Comparison of ENCODE assay signal across 14 mouse cellular contexts in the genomic region with DNA sequence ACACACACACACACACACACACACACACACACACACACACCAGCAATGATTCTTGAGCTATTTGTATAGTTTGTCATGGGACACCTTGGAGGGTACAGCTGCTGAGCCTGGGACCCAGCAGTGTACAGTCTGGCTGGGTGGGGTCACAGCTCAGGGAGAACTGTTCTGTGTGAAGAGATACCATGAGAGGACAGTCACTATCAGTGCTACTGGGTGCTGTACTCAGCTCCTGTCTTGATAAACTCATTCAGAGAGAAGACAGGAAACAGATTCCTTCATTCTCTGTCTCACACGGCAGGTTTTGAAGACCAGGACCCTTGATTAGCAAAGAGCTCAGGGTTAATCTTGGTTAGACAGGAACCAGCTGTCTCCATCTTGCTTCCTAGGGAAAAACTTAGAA.
DNase-seq lines count a peak whose midpoint lies in the region; ATAC-seq and TF ChIP-seq lines count a peak whose summit lies in the region.
"Had no signal": no experiment of that assay in that cellular context is flagged by ENCODE, and none has a peak within 500 bp of the region (broad histone marks: within the 10 kb centered on the region; RNA-seq: fewer than 3 reads in every experiment).

No protein-coding gene starts in this region.

- H3K36me3 ChIP-seq in heart, embryonic 13.5 days, result peaks cover 20% of the 10 kb centered on the region
- peaks cover 6% of the 10 kb centered on the region for H3K36me3 ChIP-seq in heart, adult 2 months (ENCODE audit: control insufficient read depth, insufficient read depth, low read length)
- H3K36me3 ChIP-seq in neural tube, embryonic 14.5 days (ENCODE audit: control insufficient read depth, insufficient read depth, low read length), result no peaks in the 10 kb centered on the region
- peaks cover 11% of the 10 kb centered on the region for H3K36me3 ChIP-seq in limb, embryonic 13.5 days

- DNase-seq in heart, adult 2 months, result no peak
- DNase-seq in neural tube, embryonic 10.5 days (ENCODE audit: extremely low spot score, low spot score), result no peak
- no peak for DNase-seq in layer of hippocampus, adult 9-11 months
- no peak for DNase-seq in ovary, postnatal 10 days (ENCODE audit: low spot score)
- DNase-seq: adrenal gland, adult 2 months; gastrocnemius, adult 2 months; kidney, postnatal 10 days; lung, adult 18-20 months had no signal

- no peaks in the 10 kb centered on the region for H3K79me2 ChIP-seq in heart, adult 2 months (replicated peaks; ENCODE audit: control insufficient read depth, insufficient read depth, low read length)

- 3% methylated on average over 1 of the region's 1 CpGs for WGBS in heart, embryonic 13.5 days
- 14% methylated on average over 1 of the region's 1 CpGs for WGBS in heart, adult 2 months
- 79% methylated on average over 1 of the region's 1 CpGs for WGBS in neural tube, embryonic 14.5 days
- 20% methylated on average over 1 of the region's 1 CpGs for WGBS in limb, embryonic 13.5 days

- TF ChIP-seq EP300 in heart, adult 2 months (IDR thresholded peaks at IDR 0.05; ENCODE audit: insufficient read depth, low read depth, low read length), result no peak

- H3K9me3 ChIP-seq in heart, embryonic 13.5 days, result no peaks in the 10 kb centered on the region
- H3K9me3 ChIP-seq in neural tube, embryonic 14.5 days (ENCODE audit: control insufficient read depth, low read length), result no peaks in the 10 kb centered on the region
- no peaks in the 10 kb centered on the region for H3K9me3 ChIP-seq in limb, embryonic 13.5 days
- H3K9me3 ChIP-seq: megakaryocyte, embryonic 14.5 days had no signal

- H3K27ac ChIP-seq in heart, embryonic 13.5 days (replicated peaks), result peak overlapping the region; percentile 53
- no peak overlapping the region for H3K27ac ChIP-seq in heart, adult 2 months
- peak overlapping the region; percentile 23 for H3K27ac ChIP-seq in neural tube, embryonic 14.5 days (ENCODE audit: low read depth, low read length)
- H3K27ac ChIP-seq in limb, embryonic 13.5 days, result peak overlapping the region; percentile 58; the same call in 1 of the 2 replicates
- H3K27ac ChIP-seq: gastrocnemius, adult 2 months had no signal

- no peak overlapping the region for H3K4me3 ChIP-seq in heart, embryonic 13.5 days
- H3K4me3 ChIP-seq in heart, adult 2 months, result no peak overlapping the region
- H3K4me3 ChIP-seq in neural tube, embryonic 14.5 days (ENCODE audit: low read depth, low read length), result no peak overlapping the region
- H3K4me3 ChIP-seq in limb, embryonic 13.5 days, result no peak overlapping the region
- H3K4me3 ChIP-seq: gastrocnemius, adult 2 months; megakaryocyte, embryonic 14.5 days had no signal

- ATAC-seq in heart, embryonic 13.5 days (ENCODE audit: extremely low read depth, insufficient number of reproducible peaks, low FRiP score, low TSS enrichment), result no peak
- no peak for ATAC-seq in neural tube, embryonic 14.5 days (ENCODE audit: low read depth)
- ATAC-seq in limb, embryonic 13.5 days (ENCODE audit: low FRiP score, low read depth), result no peak
- peak; percentile 98 for ATAC-seq in megakaryocyte-erythroid progenitor cell, adult 5-6 weeks (replicated peaks; ENCODE audit: low FRiP score, low TSS enrichment, poor library complexity, severe bottlenecking)
- ATAC-seq: CD4-positive, CD25-positive, alpha-beta regulatory T cell, adult 4 months had no signal

- H3K4me2 ChIP-seq in heart, embryonic 13.5 days, result no peak overlapping the region
- no peak overlapping the region for H3K4me2 ChIP-seq in neural tube, embryonic 14.5 days (ENCODE audit: low read depth, low read length)
- H3K4me2 ChIP-seq in limb, embryonic 13.5 days (replicated peaks), result no peak overlapping the region

- H3K9ac ChIP-seq in heart, embryonic 13.5 days, result no peak overlapping the region
- no peak overlapping the region for H3K9ac ChIP-seq in heart, adult 2 months (ENCODE audit: low read depth, low read length)
- H3K9ac ChIP-seq in neural tube, embryonic 14.5 days (replicated peaks; ENCODE audit: low read depth, low read length), result no peak overlapping the region
- H3K9ac ChIP-seq in limb, embryonic 13.5 days, result no peak overlapping the region

- intact Hi-C loops in heart, adult 2 months (cut with DNase I), result no loop called here

- no peak for TF ChIP-seq CTCF in heart, adult 2 months (IDR thresholded peaks at IDR 0.05)

- H3K27me3 ChIP-seq in heart, embryonic 13.5 days (replicated peaks), result no peaks in the 10 kb centered on the region
- H3K27me3 ChIP-seq in heart, adult 2 months (ENCODE audit: control insufficient read depth, insufficient read depth, low read length), result no peaks in the 10 kb centered on the region
- no peaks in the 10 kb centered on the region for H3K27me3 ChIP-seq in neural tube, embryonic 14.5 days (ENCODE audit: control insufficient read depth, insufficient read depth, low read length)
- no peaks in the 10 kb centered on the region for H3K27me3 ChIP-seq in limb, embryonic 13.5 days

- peaks cover 58% of the 10 kb centered on the region for H3K4me1 ChIP-seq in heart, embryonic 13.5 days
- peaks cover 12% of the 10 kb centered on the region for H3K4me1 ChIP-seq in heart, adult 2 months (ENCODE audit: control insufficient read depth, insufficient read depth, low read length)
- H3K4me1 ChIP-seq in neural tube, embryonic 14.5 days (ENCODE audit: control insufficient read depth, insufficient read depth, low read length), result peaks cover 25% of the 10 kb centered on the region
- H3K4me1 ChIP-seq in limb, embryonic 13.5 days, result peaks cover 60% of the 10 kb centered on the region

- TF ChIP-seq POLR2A in heart, adult 2 months (IDR thresholded peaks at IDR 0.05; ENCODE audit: insufficient read depth, low read depth, low read length), result no peak
